Mouse (Mus musculus) monocyte, adult 2 months (primary cell): ENCODE results near the gene Zc3h8.

Experiments used
- DNase-seq, 2 experiments: peaks; one replicate each; pipeline ENCODE4 v3.0.0; 2022; ENCODE audit warnings: low spot score in 2 of 2, low read depth in 1 of 2

The Zc3h8 gene

GRCm38 (mm10) chr2:128892180-128892721 is 51.6 kb downstream of the Zc3h8 start:
- no peak for DNase-seq

GRCm38 (mm10) chr2:128890661-128891335 is 53.1 kb downstream of the Zc3h8 start:
- DNase-seq, result no peak

GRCm38 (mm10) chr2:128887866-128888550 is 55.9 kb downstream of the Zc3h8 start:
- no peak for DNase-seq

GRCm38 (mm10) chr2:128885225-128885811 is 58.6 kb downstream of the Zc3h8 start:
- DNase-seq, result no peak

GRCm38 (mm10) chr2:128881236-128881635 is 62.6 kb downstream of the Zc3h8 start:
- DNase-seq, result no peak
